Mouse (Mus musculus): ENCODE measurements around the gene Inhbc.

GRCm38 (mm10) chr10:127325454-127326016 lies 44.7 kb downstream of the Inhbc start:
- TF ChIP-seq CTCF (IDR thresholded peaks at IDR 0.05 in 2 of 3, conservative IDR thresholded peaks at IDR 0.05 in 1 of 3; ENCODE audit: control insufficient read depth in 1 of 3, insufficient read depth in 1 of 3, low read depth in 2 of 3, low read length in 3 of 3, poor library complexity in 1 of 3, severe bottlenecking in 1 of 3) (no peak), NRF1 (IDR thresholded peaks at IDR 0.05; ENCODE audit: insufficient read depth, low read depth, low read length, poor library complexity, severe bottlenecking) (no peak), TAL1 (IDR thresholded peaks at IDR 0.05; ENCODE audit: low read length) (no peak), CHD2 (IDR thresholded peaks at IDR 0.05; ENCODE audit: low read length) (no peak), ETS1 (IDR thresholded peaks at IDR 0.05; ENCODE audit: low read depth, low read length) (no peak), POLR2A (IDR thresholded peaks at IDR 0.05; ENCODE audit: control insufficient read depth in 1 of 2, insufficient read depth in 1 of 2, low read depth in 1 of 2, low read length in 2 of 2, poor library complexity in 1 of 2) (no peak), BHLHE40 (IDR thresholded peaks at IDR 0.05; ENCODE audit: borderline replicate concordance, low read depth, low read length) (no peak), CHD1 (IDR thresholded peaks at IDR 0.05; ENCODE audit: low read depth, low read length) (no peak), POLR2AphosphoS2 (IDR thresholded peaks at IDR 0.05; ENCODE audit: low read length) (no peak), MAX (IDR thresholded peaks at IDR 0.05; ENCODE audit: low read length) (no peak)
